Mouse (Mus musculus) megakaryocyte, embryonic 14.5 days (primary cell): ENCODE measurements around the gene Ube2h.

Experiments
- FLI1 ChIP-seq: IDR thresholded peaks from 2 replicates; pipeline ENCODE4 v1.6.1; 2012; ENCODE audit warnings: low read length, inconsistent platforms, mixed read lengths
- GATA1 ChIP-seq: IDR thresholded peaks from 3 replicates; pipeline ENCODE4 v1.6.1; 2012; ENCODE audit warnings: mixed read lengths, low read length, inconsistent platforms, borderline replicate concordance

- no peak for TF ChIP-seq GATA1
- TF ChIP-seq FLI1 = no peak
Observed at GRCm38 (mm10) chr6:30172441-30172819, 131.9 kb downstream of the Ube2h start.
